Mouse (Mus musculus): Measurements from ENCODE around the gene Fez2.

The Fez2 gene

DNA sequence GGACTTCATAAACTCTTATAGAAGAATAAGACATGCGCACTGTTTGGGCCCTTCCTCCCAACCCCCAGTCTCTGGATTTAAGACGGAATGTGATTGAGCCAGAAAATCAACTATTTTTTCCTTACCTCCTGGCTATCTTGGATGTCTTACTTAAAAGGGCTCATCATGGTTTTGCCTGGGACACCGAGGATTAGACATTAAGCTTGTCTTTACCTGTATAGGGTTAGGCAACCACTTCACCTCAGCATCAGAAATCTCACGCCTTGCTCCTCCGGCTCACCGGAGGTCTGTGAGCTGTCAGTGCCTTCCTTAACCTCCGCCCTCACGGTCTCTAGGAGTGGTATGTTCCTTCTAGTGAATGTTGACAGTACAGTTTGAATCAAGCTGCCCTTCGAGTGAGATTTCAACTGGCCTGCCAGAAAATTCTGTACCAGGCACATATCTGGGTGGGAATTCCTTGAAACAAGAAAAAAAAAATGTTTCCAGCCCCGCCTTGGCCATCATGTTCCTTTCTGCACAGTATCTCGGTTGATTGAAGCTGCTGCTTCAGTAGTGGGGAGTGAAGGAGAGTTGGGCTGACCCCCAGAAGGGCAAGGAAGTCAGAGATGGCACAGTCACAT lies 96.6 kb downstream of the Fez2 start:
- DNase-seq (ENCODE audit: low spot score in 2 of 2), result no peak

Data from right cerebral cortex, postnatal 10 days (tissue).